Mouse (Mus musculus) thymus, adult 2 months (tissue): Measurements from ENCODE around the gene Clstn2.

Source experiments
- CTCF ChIP-seq: fragments of 200-500 bp; IDR thresholded peaks from 2 replicates; pipeline ENCODE4 v1.5.1; 2012; ENCODE audit warnings: mild to moderate bottlenecking, control low read depth, low read length, moderate library complexity, borderline replicate concordance; ENCODE audit not compliant: control insufficient read depth, poor library complexity, insufficient read depth; ENCODE audit errors: extremely low read depth
- POLR2A ChIP-seq: fragments of 200-500 bp; IDR thresholded peaks from 2 replicates; pipeline ENCODE4 v1.6.1; 2012; ENCODE audit warnings: mild to moderate bottlenecking, low read length, control low read depth, moderate library complexity; ENCODE audit not compliant: control insufficient read depth, poor library complexity, insufficient read depth; ENCODE audit errors: extremely low read depth

- TF ChIP-seq CTCF (no peak), POLR2A (no peak)
These were observed 55.6 kb downstream of the Clstn2 start for GRCm38 (mm10) chr9:97977339-97977738.
